Mouse (Mus musculus) brain, embryonic 18.5 days (tissue): ENCODE results near the gene Rasl11b.

Experiments used
- DNase-seq: peaks from one replicate; pipeline ENCODE4 v3.0.0-alpha.2; 2012; ENCODE audit warnings: low read depth, low spot score

The Rasl11b gene

GRCm38 (mm10) chr5:74188076-74188475, 7.0 kb upstream of the Rasl11b start:
- no peak for DNase-seq

GRCm38 (mm10) chr5:74188886-74189285, 6.2 kb upstream of the Rasl11b start:
- no peak for DNase-seq

GRCm38 (mm10) chr5:74189484-74190160, 5.5 kb upstream of the Rasl11b start:
- DNase-seq = no peak

GRCm38 (mm10) chr5:74190161-74190491, 5.0 kb upstream of the Rasl11b start:
- no peak for DNase-seq

GRCm38 (mm10) chr5:74190911-74191310, 4.2 kb upstream of the Rasl11b start:
- no peak for DNase-seq

GRCm38 (mm10) chr5:74193008-74193407, 2.1 kb upstream of the Rasl11b start:
- no peak for DNase-seq

- no peak for DNase-seq
Observed at GRCm38 (mm10) chr5:74193626-74194025, 1.5 kb upstream of the Rasl11b start.

GRCm38 (mm10) chr5:74194027-74194840, 852 bp upstream of the Rasl11b start:
- DNase-seq = no peak

GRCm38 (mm10) chr5:74195614-74196306, 674 bp downstream of the Rasl11b start:
- no peak for DNase-seq

- no peak for DNase-seq
Observed at GRCm38 (mm10) chr5:74196307-74196618, 1.2 kb downstream of the Rasl11b start.

- DNase-seq = no peak
Observed at GRCm38 (mm10) chr5:74197541-74198330, 2.6 kb downstream of the Rasl11b start.

- DNase-seq = no peak
Observed at GRCm38 (mm10) chr5:74198446-74198845, 3.4 kb downstream of the Rasl11b start.

- no peak for DNase-seq
Observed at GRCm38 (mm10) chr5:74199793-74200192, 4.7 kb downstream of the Rasl11b start.

GRCm38 (mm10) chr5:74200481-74200880, 5.4 kb downstream of the Rasl11b start:
- no peak for DNase-seq

GRCm38 (mm10) chr5:74201570-74202357, 6.7 kb downstream of the Rasl11b start:
- no peak for DNase-seq

GRCm38 (mm10) chr5:74202515-74202914, 7.4 kb downstream of the Rasl11b start:
- DNase-seq = no peak

GRCm38 (mm10) chr5:74204465-74204864, 9.4 kb downstream of the Rasl11b start:
- no peak for DNase-seq

GRCm38 (mm10) chr5:74205509-74205908, 10.4 kb downstream of the Rasl11b start:
- DNase-seq = no peak

- DNase-seq = no peak
Observed at GRCm38 (mm10) chr5:74206038-74206437, 11.0 kb downstream of the Rasl11b start.

- DNase-seq = no peak
Observed at GRCm38 (mm10) chr5:74206649-74207048, 11.6 kb downstream of the Rasl11b start.

- no peak for DNase-seq
Observed at GRCm38 (mm10) chr5:74207209-74207608, 12.1 kb downstream of the Rasl11b start.
